Mouse (Mus musculus) spleen, postnatal 36 days (tissue): ENCODE results near the gene Oas1e.
"Not testable (repeated sequence)": the region's sequence is repeated elsewhere in the genome, so short reads cannot be mapped to it uniquely, and the experiment has no call there.

Experiments used
- DNase-seq, 2 experiments: peaks; one replicate each; pipeline ENCODE4 v3.0.0; 2022; ENCODE audit warnings: low spot score in 2 of 2, mixed read lengths in 1 of 2

Gene Oas1e

DNA sequence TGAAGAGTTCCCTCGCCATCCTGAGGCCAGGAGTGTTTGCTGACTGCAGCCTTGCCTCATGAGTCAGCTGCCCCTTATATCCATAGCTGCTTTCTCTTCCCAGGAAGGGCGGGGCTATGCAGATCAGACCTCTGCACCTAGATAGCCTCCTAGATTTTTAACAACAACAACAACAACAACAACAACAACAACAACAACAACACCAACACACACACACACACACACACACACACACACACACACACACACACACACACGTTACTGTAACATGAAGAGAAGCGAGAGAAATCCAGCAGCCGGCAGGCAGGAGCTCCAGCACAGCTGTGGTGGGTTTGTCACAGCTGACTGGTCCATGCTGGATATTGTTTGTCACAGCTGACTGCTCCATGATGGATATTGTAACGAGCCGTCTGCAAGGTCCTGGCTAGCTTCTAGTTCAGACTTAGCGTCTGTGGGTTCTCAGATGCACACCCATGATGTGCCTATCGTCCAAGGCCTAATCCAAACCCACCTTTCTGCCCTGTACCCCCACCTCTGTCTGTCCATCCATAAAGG, at the start of gene Oas1e:
Gene Oas1e (minus strand): TSS at position 51 of the 555 bp plus-strand sequence.
- not testable (repeated sequence) for DNase-seq

DNA sequence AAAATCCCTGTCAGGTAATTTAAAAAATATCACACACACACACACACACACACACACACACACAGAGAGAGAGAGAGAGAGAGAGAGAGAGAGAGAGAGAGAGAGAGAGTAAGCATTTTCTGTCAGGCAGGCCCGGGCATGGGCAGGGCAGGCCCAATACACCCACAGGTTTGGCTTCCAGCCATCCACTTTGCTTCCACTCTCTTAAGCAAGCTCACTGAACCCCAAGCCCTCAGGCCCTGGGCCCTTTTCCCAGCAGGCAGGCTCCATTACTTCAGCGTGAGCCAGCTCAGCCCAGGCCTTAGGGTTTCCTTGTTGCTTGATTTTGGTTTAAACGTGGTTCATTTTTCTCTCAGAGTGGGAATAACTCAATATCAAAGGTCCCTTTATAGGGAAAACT, 49.4 kb upstream of the Oas1e start:
- DNase-seq: no peak

DNA sequence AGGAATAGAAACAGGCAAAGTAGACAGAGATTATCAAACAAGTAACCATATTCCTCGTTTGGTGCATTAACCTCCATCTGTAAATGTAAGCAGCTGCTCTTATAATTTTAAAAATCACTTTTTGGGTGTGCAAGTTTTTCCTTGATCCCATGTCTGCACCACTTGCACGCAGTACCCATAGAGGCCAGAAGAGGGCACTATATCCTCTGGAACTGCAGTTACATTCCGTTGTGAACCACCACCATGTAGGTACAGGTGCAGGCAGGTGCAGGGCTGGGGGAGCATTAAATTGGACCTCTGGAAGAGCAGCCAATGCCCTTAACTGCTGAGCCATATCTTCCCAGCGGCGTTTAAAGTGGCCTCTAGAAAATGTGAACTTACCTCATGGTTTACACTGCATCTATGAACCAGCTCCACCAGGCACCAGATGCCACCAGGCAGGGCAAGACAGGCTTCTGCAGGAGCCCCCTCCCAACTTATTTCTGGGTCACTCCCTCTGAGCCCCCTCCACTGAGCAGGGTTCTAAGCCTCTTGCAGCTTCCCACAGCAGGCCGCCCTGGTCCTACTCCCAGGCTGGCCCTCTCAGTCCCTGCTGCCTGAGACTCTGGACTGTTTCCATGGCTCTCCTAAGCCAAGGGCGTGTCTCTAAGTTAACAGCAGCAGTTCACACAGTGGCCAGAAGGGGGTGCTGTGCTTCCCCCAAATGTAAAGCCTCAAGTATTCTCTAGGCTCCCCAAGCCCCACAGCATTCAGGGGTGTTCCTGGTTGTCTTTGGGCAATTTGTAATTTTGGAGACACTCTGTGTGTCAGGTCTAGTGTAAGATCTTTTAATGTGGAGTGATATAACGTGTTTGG, 41.6 kb upstream of the Oas1e start:
- DNase-seq: peak in 1 of 2 experiments; percentile 20

DNA sequence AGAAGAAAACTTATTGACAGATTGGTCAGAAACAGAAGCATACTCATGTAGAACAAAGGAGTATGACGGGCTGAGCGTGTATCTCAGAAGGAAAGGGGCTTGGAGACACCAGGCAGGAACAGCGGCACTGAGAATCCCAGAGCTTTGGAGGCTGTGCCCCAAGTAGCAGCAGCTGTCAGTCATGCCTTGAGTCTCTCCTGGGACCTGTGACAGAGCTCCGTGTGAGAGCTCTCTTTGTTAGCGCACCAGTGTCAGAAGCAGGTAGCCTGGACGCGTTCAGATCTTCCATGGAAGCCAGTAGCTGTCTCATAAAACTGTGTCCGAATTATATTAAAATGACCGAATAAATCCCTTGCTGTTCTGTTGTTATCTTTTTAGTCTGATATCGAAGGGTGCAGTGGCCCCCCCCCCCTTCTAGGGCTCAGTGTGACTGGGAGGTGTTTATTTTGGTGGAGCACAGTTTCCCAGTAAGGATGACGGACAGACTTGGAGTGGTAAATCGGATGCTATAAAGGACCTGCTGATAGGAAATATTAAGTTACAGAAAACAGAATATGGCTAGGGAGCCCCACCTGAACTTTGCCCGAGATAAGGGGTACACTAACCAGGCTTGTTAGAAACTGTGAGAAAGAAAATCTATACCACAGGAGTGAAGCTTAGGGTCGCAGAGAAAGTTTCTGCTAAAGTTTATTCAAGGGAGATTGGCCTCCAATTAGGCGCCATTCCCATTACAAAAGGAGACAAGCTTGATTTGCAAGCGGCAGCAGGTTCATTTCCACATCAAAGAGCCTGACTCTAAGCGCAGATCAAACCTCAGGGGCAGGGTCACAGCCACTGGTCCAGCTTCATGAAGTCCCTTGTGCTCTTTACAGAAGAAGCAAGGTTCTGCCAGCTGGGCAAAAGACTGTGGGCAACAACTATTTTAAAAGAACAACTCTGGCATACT, 38.3 kb upstream of the Oas1e start:
- DNase-seq: no peak

DNA sequence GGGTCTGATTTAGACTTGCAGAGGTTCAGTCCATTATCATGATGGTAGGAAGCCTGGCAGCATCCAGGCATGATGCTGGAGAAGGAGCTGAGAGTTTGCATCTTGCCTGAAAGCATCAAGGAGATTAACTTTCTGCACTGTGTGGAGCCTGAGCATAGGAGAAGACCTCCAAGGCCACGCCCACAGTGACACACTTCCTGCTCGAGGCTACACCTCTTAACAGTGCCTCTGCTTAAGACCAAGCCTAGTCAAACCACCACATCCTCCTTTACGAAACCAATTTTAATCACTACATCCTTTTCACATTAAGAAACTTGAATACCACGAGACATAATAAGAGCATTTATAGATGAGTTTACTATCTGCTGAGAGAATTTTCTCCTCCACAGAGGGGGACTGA, 35.7 kb upstream of the Oas1e start:
- DNase-seq: no peak

DNA sequence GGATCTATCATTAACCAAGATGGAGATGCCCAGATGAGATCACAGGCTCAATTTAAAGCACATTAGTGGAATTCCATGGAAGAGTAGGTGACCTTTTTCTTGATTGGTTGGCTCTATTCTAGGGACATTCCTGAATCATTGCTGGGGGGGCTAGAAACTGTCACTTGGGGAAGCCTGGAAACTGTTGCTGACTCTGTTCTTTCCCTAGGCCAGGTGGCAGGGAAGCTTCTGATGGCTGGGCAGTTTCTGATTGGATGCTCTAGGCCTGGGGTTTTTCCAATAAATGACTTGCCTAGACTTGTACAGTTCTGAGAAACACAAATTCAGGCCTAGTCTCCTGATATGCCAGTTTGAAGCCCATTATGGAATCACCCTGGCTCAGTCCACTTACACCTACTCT, 23.7 kb upstream of the Oas1e start:
- DNase-seq: no peak

DNA sequence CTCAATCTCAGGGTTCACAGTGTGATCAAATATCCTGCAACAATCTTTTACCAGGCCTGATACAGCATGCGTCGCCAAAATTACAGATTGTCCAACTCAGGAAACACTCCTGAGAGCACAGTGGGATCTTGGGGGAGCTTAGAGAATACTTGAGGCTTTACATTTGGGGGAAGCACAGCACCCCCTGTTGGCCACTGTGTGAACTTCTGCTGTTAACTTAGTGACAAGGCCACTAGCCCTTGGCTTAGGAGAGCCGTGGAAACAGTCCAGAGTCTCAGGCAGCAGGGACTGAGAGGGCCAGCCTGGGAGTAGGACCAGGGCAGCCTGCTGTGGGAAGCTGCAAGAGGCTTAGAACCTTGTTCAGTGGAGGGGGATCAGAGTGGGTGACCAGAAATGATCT, 20.6 kb upstream of the Oas1e start:
- DNase-seq: peak; percentile 25 to 53

DNA sequence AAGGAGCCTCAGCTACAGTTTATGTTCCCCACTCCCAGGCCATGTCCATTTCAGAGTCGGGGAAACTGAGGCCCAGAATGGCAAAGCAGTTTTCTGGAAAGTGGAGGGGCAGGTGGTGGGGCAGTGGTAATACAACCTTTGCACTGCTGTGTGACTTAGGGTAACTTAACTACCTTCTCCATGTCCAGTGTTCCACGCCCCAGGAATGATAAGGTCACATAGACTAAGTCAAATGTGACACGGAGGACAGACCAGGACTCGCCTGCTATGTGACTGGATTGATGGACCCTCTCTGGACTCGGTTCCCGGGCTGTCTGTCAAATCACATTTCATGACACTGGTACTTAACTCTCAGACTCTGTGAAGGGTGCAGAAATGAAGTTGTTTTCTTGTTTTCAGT, 17.7 kb upstream of the Oas1e start:
- DNase-seq: no peak

DNA sequence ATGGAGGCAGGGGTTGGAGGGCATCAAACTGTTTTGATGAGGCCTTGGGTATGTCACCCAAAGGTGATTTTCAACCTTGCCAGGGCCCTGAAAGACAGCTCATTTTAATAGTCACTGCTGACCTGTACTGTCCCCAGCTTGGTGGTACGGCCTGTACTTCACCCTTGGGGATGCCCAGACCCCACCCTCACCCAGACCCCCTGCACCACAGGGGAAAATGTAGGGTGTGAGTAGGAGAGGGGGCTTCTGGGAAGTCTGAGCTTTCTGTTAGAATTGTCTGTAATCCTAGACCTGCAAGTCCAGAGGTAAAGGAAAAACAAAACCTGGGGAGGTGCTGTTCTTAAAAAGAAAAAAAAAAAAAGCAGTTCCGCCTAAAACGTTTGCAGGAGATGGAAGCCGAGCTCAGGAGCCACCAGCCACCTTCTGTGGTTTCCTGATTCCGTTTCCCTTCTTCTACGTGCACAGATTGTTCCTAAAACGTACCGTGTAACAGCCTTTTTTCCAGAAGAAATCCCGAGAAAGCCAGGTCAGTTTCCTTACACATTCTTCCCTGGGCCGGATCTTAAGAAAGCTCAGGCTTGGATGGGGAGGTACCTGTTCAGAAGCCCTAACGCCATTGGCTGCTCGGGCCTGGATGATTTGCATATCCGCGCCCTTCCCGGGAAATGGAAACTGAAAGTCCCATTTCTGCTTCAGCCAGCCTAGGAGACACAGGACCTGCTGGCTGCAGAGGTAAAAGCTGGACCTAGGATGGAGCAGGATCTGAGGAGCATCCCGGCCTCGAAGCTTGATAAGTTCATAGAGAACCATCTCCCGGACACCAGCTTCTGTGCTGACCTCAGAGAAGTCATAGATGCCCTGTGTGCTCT, 16.9 kb upstream of the Oas1e start, which contains the start of gene Oas1c:
Gene Oas1c (minus strand): TSS at position 564 of the 869 bp plus-strand sequence.
- peak; percentile 85 to 88 for DNase-seq

DNA sequence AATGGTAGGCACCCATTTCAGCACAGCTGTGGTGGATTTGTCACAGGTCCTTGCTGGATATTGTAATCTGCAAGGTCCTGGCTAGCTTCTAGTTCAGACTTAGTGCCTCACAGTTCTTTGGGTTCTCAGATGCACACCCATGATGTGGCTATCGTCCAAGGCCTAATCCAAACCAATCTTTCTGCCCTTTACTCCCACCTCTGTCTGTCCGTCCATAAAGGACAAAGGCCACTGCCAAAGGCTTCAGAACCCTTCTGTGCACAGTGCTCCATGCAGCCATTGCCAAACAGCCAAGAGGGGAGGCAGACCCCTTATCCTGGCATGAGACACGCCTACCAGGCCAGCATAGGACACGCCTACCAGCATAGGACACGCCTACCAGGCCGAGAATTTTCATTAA, 13.8 kb upstream of the Oas1e start:
- no peak for DNase-seq

DNA sequence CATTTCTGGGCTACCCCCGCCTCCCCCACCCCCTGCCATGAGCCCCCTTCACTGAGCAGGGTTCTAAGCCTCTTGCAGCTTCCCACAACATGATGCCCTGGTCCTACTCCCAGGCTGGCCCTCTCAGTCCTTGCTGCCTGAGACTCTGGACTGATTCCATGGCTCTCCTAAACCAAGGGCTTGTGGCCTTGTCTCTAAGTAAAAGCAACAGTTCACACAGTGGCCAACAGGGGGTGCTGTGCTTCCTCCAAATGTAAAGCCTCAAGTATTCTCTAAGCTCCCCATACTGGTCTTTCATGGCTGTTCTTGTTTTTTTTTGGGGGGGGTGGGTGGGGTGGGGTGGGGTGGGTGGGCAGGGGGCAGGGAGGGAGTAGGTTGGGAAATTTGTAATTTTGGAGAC, 11.1 kb upstream of the Oas1e start:
- peak; percentile 31 to 58 for DNase-seq

DNA sequence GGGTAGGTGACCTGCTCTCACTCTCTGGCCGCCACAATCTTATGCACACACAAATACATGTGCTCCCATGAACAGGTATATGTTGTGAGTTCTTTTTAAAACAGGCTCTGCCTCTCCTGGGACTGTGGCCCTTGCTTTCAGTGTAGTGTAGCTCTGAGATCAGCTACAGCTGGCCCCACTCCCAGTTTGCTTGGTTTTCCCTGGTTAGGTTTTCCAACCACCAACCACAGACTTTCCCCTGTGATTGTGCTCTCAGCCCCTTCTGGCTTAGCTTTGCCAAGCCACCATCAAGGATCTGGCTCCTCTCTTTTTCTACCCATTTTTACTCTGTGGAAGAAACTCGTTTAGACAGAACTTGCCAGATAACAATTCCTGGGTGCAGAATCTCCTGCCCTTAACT, 8.3 kb upstream of the Oas1e start:
- DNase-seq: no peak

DNA sequence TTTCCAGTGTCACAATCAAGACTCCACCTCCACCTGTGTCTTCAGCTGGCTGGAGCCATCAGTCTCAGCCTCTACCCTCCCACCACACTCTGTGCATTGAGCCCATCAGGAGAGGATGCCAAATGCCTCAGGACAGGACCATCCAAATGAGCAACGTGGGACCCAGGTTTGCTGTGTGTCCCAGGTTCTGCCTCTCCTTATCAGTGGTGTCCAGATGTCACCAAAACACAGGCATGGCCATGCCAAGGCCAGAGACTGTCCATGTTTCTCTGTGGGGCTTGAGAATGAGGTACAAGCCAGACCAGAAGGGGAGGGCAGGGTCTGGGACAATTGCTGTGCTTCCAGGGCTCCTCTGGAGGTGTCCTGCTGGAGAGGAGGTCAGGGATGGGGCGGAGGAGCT, 3.6 kb upstream of the Oas1e start:
- peak in 1 of 2 experiments; percentile 39 for DNase-seq

DNA sequence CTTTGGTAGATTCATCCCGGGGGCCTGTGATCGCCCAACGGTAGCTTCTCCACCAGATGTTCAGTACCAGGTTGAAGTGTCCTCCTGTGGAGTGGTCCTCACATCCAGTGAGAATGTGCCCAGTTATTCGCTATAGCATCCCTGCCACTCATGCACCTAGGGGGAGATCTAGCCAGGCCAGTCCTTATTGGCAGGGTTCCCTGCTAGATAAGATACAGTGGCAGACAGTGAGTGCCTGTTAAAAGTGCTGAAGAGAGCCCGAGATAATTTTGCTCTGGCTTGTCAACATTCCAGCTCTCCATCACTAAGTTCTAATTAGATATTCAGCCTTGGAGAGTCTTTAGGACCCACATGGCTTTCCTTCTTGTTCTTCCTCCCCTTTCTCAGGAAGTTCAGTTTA, 2.8 kb upstream of the Oas1e start:
- not testable (repeated sequence) for DNase-seq

DNA sequence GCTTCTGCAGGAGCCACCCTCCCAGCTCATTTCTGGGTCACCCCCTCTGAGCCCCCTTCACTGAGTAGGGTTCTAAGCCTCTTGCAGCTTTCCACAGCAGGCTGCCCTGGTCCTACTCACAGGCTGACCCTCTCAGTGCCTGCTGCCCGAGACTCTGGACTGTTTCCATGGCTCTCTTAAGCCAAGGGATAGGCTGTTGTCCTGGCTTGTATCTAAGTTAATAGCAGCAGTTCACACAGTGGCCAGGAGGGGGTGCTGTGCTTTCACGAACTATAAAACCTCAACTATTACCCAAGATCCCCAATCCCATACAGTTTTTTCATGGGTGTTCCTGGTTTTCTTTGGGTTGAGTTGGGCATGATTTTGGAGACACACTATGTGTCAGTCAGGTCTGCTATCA, 2.3 kb downstream of the Oas1e start:
- DNase-seq: peak in 1 of 2 experiments; percentile 34

DNA sequence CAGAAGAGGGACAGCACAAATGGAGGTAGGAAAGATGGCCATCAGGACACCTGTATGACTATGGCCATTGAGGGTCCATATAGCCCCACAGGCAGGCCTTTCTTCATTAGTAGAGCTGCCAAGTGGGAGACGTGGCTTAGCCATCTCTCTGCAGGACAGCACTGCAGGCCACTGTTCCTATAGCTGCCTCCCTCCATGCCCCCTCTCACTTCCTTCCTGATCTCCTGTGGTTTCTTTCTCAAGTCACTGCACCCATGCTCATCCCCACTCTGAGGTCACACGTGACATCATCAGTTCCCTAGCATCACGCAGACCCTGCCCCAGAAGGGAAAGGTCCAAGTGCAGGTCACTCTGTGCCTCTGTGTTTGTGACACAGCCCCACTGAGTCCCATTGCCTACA, 8.3 kb downstream of the Oas1e start:
- no peak for DNase-seq

DNA sequence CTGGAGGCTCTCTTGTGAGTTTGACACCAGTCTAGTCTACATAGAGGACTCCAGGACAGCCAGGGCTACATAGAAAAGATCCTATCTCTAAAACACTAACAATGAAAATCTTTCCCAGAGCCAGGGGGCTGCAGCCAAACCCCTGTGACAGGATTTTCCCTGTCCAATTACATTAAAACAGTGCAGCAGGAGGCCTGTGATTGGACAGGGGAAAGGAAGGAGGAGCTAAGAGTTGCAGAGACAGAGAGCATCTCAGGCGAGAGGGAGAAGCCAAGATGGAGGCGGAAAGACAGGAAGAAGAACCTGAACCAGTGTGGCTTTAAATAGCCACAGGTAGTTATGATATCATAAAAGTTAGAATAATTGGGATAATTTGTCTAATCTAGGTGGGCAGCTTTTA, 12.9 kb downstream of the Oas1e start:
- DNase-seq: no peak

DNA sequence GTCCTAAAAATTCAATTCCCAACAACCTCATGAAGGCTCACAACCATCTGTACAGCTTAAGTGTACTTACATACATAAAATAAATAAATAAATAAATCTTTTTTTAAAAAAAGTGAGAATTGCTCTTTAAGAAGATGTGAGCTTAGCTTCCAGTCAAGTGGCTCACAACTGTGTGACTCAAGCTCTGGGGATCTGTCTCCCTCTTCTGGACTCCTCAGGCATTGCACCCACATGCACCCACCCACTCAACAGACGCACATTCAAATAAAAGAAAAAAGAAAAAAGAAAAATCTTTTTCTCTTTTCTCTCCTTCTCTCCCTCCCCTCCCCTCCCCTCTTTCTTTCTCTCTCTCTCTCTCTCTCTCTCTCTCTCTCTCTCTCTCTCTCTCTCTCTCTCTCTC, 13.7 kb downstream of the Oas1e start:
- DNase-seq: no peak

DNA sequence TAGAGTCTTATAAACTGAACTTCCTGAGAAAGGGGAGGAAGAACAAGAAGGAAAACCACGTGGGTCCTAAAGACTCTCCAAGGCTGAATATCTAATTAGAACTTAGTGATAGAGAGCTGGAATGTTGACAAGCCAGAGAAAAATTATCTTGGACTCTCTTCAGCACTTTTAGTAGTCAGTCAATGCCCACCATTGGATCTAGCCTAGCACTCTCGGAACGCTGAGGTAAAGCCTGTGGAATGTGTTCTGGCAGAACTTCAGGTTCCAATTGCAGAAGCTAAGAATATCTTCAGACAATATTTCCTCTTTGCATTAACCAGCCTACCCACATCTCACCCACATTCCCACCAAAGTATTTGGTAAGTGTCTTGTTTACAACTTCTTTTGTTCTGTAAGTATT, 15.4 kb downstream of the Oas1e start:
- no peak for DNase-seq

DNA sequence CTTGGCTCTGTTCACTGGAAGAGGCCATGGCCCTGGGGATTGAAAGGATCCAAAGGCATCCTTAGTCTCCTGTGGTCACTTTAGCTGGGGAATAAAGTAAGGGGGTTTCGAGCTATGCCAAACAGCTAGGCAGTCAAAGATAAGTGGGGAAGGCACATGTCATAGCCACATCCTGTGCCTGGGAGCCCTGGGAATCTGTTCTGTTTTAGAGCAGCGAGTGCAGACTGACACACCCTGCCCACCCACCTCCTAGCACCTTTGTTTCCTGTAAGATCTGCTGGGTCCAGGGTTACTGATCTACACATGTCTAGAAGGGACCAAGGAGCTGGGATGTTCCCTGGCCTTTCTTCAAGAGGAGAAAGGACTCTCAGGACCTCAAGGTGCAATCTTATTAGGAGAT, 16.4 kb downstream of the Oas1e start:
- no peak for DNase-seq

DNA sequence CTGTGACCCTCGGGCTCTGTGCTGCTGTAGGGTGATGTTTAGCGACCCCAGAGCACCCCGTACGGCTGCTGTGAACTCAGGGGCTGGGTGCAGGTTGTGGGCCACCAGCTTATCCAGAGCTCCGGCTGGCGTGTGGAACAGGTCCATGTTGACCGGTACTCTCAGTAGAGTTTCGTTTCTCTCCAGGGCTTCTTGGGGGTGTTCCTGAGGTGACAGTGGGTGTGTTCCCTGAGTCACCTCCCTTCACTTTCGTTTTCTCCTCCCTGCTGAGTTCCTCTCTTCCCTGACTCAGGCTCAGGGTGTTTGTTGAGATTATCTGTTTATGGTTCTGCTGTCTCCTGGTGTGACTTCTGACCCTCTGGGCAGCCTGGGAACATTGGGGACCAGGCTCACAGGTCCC, 17.9 kb downstream of the Oas1e start, which contains the start of gene Oas3:
Gene Oas3 (minus strand): TSS at position 184 of the 400 bp plus-strand sequence.
- peak; percentile 27 to 60 for DNase-seq
